Comparison of ENCODE assay signal across 29 mouse cellular contexts in genomic region chr17:43640825-43641224, GRCm38 (mm10). TPM values are rescaled to one million over a fixed set of nuclear protein-coding genes. Genes with fewer than 3 reads are reported as not detected.
DNase-seq lines count a peak whose midpoint lies in the region; TF ChIP-seq lines count a peak whose summit lies in the region.
"Had no signal": no experiment of that assay in that cellular context is flagged by ENCODE, and none has a peak within 500 bp of the region (broad histone marks: within the 10 kb centered on the region; RNA-seq: fewer than 3 reads in every experiment).

No protein-coding gene starts in this region.

- TF ChIP-seq CTCF in gastrocnemius, adult 2 months (IDR thresholded peaks at IDR 0.05) = peak; percentile 16; the same call in 1 of the 2 replicates
- TF ChIP-seq CTCF in left cerebral cortex, adult 2 months (IDR thresholded peaks at IDR 0.05) = peak; percentile 23
- no peak for TF ChIP-seq CTCF in thymus, adult 2 months (IDR thresholded peaks at IDR 0.05; ENCODE audit: borderline replicate concordance, control insufficient read depth, extremely low read depth, insufficient read depth, low read length, poor library complexity)

- H3K27me3 ChIP-seq in thymus, adult 2 months (ENCODE audit: control insufficient read depth, insufficient read depth, low read length) = no peaks in the 10 kb centered on the region
- H3K27me3 ChIP-seq: forebrain, embryonic 13.5 days; intestine, embryonic 15.5 days; lung, embryonic 15.5 days; midbrain, embryonic 15.5 days had no signal

- intact Hi-C loops in gastrocnemius, adult 2 months (cut with DNase I) = no loop called here
- intact Hi-C loops in left cerebral cortex, adult 2 months (cut with DNase I) = no loop called here
- intact Hi-C loops in left cerebral cortex, postnatal 4 days (cut with DNase I) = no loop called here

- H3K27ac ChIP-seq in gastrocnemius, adult 2 months = no peak overlapping the region
- no peak overlapping the region for H3K27ac ChIP-seq in left cerebral cortex, adult 2 months
- H3K27ac ChIP-seq in thymus, adult 2 months (ENCODE audit: control insufficient read depth, insufficient read depth, low read length) = no peak overlapping the region
- H3K27ac ChIP-seq: forebrain, embryonic 13.5 days; intestine, embryonic 15.5 days; liver, embryonic 14.5 days; lung, embryonic 15.5 days; midbrain, embryonic 15.5 days had no signal

- 76% methylated on average over 1 of the region's 1 CpGs for WGBS in thymus, adult 2 months

- no peak for TF ChIP-seq POLR2A in thymus, adult 2 months (IDR thresholded peaks at IDR 0.05; ENCODE audit: control insufficient read depth, extremely low read depth, insufficient read depth, low read length, poor library complexity)

- H3K36me3 ChIP-seq in thymus, adult 2 months (ENCODE audit: control insufficient read depth, insufficient read depth, low read length) = no peaks in the 10 kb centered on the region
- H3K36me3 ChIP-seq: intestine, embryonic 15.5 days; lung, embryonic 15.5 days had no signal

- no peak overlapping the region for H3K4me3 ChIP-seq in gastrocnemius, adult 2 months
- H3K4me3 ChIP-seq in left cerebral cortex, adult 2 months = no peak overlapping the region
- H3K4me3 ChIP-seq in thymus, adult 2 months (ENCODE audit: control insufficient read depth, insufficient read depth, low read length) = no peak overlapping the region
- H3K4me3 ChIP-seq: forebrain, embryonic 13.5 days; intestine, embryonic 15.5 days; lung, embryonic 15.5 days; midbrain, embryonic 15.5 days had no signal

- DNase-seq in gastrocnemius, adult 2 months = no peak
- DNase-seq in gastrocnemius, postnatal 25 days = no peak
- no peak for DNase-seq in left cerebral cortex, adult 2 months (ENCODE audit: extremely low spot score in 1 of 2, low spot score in 2 of 2)
- DNase-seq in left cerebral cortex, postnatal 4 days = no peak
- DNase-seq in A20 (ENCODE audit: low read depth, low spot score) (peak; percentile 14), ZHBTc4 (ENCODE audit: low read depth, low spot score) (peak; percentile 62)
- no peak for DNase-seq in thymus, adult 2 months
- DNase-seq: adrenal gland, postnatal 10 days; cerebellum, adult 11 months; cerebellum, adult 9-10 months; cerebellum, postnatal 36 days; gastrocnemius, postnatal 14 days; heart, adult 18-20 months; heart, postnatal 14 days; kidney, adult 2 months; kidney, postnatal 36 days; layer of hippocampus, postnatal 36 days; liver; right cerebral cortex, postnatal 25 days; thymus, adult 18-20 months; thymus, postnatal 4 days had no signal

- peaks cover 12% of the 10 kb centered on the region for H3K4me1 ChIP-seq in thymus, adult 2 months (replicated peaks; ENCODE audit: control insufficient read depth, insufficient read depth, low read length)
- H3K4me1 ChIP-seq: forebrain, embryonic 13.5 days; intestine, embryonic 15.5 days; midbrain, embryonic 15.5 days had no signal

RNA-seq across cellular contexts. Expression of gene Tdrd6, which starts 10.7 kb away (rescaled TPM):
- total RNA-seq in gastrocnemius, adult 2 months (2021) = under 1 TPM; 0.03 TPM
- not detected for total RNA-seq in gastrocnemius, postnatal 25 days (2021)
- total RNA-seq in left cerebral cortex, adult 2 months (2021) = under 1 TPM; 0.48 to 0.94 TPM
- total RNA-seq in left cerebral cortex, postnatal 4 days (2021) = 1 to 10 TPM; 2.1 to 3.3 TPM
- polyA plus RNA-seq in thymus, adult 2 months (2012; rRNA removed) = 0.01 TPM in 1 of 2 replicates, not detected in the other
- total RNA-seq: adrenal gland, postnatal 10 days; heart, adult 18-20 months; neutrophil, adult 5-6 weeks had no signal
- polyA plus RNA-seq: embryonic facial prominence, embryonic 11.5 days; kidney, embryonic 16.5 days; lung, embryonic 15.5 days had no signal

RNA-seq across cellular contexts. Expression of gene Slc25a27, which starts 26.2 kb away (rescaled TPM):
- 1 to 10 TPM; 5.8 to 7.2 TPM for total RNA-seq in gastrocnemius, adult 2 months (2021)
- total RNA-seq in gastrocnemius, postnatal 25 days (2021) = 1 to 10 TPM; 4.7 to 5.3 TPM
- total RNA-seq in left cerebral cortex, adult 2 months (2021) = 10 to 100 TPM; 47.9 to 51.3 TPM
- 10 to 100 TPM; 47.8 to 49.0 TPM for total RNA-seq in left cerebral cortex, postnatal 4 days (2021)
- polyA plus RNA-seq in thymus, adult 2 months (2012; rRNA removed) = 8.7 and 9.7 TPM in 2 replicates

RNA-seq across cellular contexts. Expression of gene Cyp39a1, which starts 26.4 kb away (rescaled TPM):
- 1 to 10 TPM; 3.2 to 3.3 TPM for total RNA-seq in gastrocnemius, adult 2 months (2021)
- 1 to 10 TPM; 2.3 to 2.9 TPM for total RNA-seq in gastrocnemius, postnatal 25 days (2021)
- total RNA-seq in left cerebral cortex, adult 2 months (2021) = 1 to 10 TPM; 2.0 to 3.6 TPM
- total RNA-seq in left cerebral cortex, postnatal 4 days (2021) = 1 to 10 TPM; 2.0 to 2.3 TPM
- 0.20 and 0.35 TPM in 2 replicates for polyA plus RNA-seq in thymus, adult 2 months (2012; rRNA removed)

Comparison
In these comparisons a context has a peak if more than half of its experiments do, and no peak if none do; other contexts are left out.
1. DNase-seq: peak in A20 (single experiment) and ZHBTc4 (single experiment); none in gastrocnemius, adult 2 months (single experiment), gastrocnemius, postnatal 25 days (single experiment), left cerebral cortex, adult 2 months (0 of 2), left cerebral cortex, postnatal 4 days (single experiment) and thymus, adult 2 months (single experiment).
2. RNA of gene Slc25a27, which starts 26.2 kb away (total RNA-seq): 47.9 to 51.3 TPM in left cerebral cortex, adult 2 months and 47.8 to 49.0 TPM in left cerebral cortex, postnatal 4 days; 5.8 to 7.2 TPM in gastrocnemius, adult 2 months and 4.7 to 5.3 TPM in gastrocnemius, postnatal 25 days; every median in the first group is over 4 times any median in the second.